Mouse (Mus musculus): ENCODE data around the gene Adamts14.

DNA sequence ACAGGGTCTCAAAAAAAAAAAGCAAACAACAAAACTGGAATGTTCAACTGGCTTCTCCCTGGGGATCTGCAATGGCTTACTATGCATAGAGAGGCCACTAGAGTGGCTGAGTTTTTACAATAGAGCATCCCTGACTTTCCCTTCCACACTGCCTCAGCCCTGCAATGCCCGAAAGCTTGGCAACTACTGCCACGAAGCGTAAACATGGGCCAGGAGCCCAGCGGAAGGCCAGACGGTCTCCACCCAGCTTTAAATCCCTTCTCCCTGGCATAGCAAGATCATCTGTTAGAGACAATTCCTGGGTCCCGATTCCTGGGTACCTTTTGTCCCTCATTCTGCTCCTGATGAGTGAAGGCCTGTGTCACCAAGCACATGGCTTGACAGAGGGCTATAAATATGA, 30.8 kb upstream of the Adamts14 start:
- TF ChIP-seq CTCF (IDR thresholded peaks at IDR 0.05; ENCODE audit: low read depth) (0 out of 2 replicates have a peak, but pooled peaks have one; percentile 2), EP300 (optimal IDR thresholded peaks at IDR 0.05) (no peak)

Measured in stomach, postnatal 0 days (tissue).